Mouse (Mus musculus): ENCODE measurements around the gene Nup210.
"Not testable (repeated sequence)": the region's sequence is repeated elsewhere in the genome, so short reads cannot be mapped to it uniquely, and the experiment has no call there.

GRCm38 (mm10) chr6:91103421-91103820 is 13.2 kb downstream of the Nup210 start:
- not testable (repeated sequence) for TF ChIP-seq CTCF (IDR thresholded peaks at IDR 0.05; ENCODE audit: extremely low read depth, insufficient read depth, insufficient read length, insufficient replicate concordance); POLR2A (IDR thresholded peaks at IDR 0.05; ENCODE audit: low read depth, low read length)
